In the genomic region with DNA sequence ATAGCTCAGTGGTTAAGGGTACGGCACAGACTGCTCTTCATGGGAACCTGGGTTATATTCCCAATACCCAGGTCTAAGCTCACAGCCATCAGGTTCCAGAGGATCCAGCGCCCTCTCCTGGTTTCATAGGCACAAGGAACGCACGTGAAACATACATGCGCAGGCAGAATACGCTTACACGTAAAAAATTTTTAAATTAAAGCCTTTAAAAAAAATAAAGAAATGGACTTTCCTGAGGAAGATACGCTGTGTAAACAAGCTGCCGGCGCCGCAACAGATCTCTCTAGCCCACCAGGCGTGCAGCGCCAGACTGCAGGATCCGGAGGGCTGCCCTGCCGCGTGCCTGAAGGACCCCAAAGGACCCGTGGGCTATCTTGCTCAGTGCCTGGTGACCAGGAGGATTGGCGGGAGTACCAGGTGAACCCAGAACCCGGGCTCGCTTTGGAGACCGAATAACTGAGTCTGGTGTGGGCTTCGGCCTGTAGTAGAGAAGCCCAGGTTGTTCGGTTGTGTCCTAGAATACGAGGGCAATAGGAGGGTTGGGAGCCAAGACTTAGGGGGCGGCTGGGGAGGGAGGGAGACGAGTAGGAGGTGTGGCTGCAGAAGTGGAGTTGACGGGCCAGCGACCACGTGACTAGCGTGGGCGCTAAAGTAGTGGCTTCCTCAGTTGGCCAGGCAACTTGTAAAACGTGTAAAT, we compare ENCODE assay signal across 7 mouse cellular contexts. TPM values are rescaled to one million over a fixed set of nuclear protein-coding genes. Genes with fewer than 3 reads are reported as not detected.
DNase-seq lines count a peak whose midpoint lies in the region; ATAC-seq and TF ChIP-seq lines count a peak whose summit lies in the region.

A gene (plus strand): TSS at position 359 of the 697 bp plus-strand sequence.

- TF ChIP-seq CTCF in kidney, adult 2 months (conservative IDR thresholded peaks at IDR 0.05; ENCODE audit: insufficient read depth, insufficient read length, low read depth, low read length): peak; percentile 79
- peak; percentile 33; the same call in 1 of the 2 replicates for TF ChIP-seq CTCF in spleen, adult 2 months (IDR thresholded peaks at IDR 0.05; ENCODE audit: extremely low read depth, insufficient read depth, insufficient read length, insufficient replicate concordance)

- ATAC-seq in embryonic facial prominence, embryonic 12.5 days (ENCODE audit: insufficient number of reproducible peaks, insufficient read depth, low FRiP score, low TSS enrichment): peak; percentile 97
- peak; percentile 97 for ATAC-seq in limb, embryonic 12.5 days (ENCODE audit: insufficient number of reproducible peaks, insufficient read depth, low FRiP score, low TSS enrichment, low read depth)
- ATAC-seq in midbrain, embryonic 15.5 days (replicated peaks): peak; percentile 98

- DNase-seq in adrenal gland, postnatal 25 days: peak; percentile 85
- peak; percentile 86 to 93 for DNase-seq in heart, adult 18-20 months
- peak; percentile 90 for DNase-seq in kidney, adult 2 months
- peak; percentile 79 to 81 for DNase-seq in spleen, adult 2 months (ENCODE audit: low read depth in 1 of 2, low spot score in 2 of 2)

- H3K27me3 ChIP-seq in embryonic facial prominence, embryonic 12.5 days: no peaks in the 10 kb centered on the region
- no peaks in the 10 kb centered on the region for H3K27me3 ChIP-seq in kidney, adult 2 months (replicated peaks; ENCODE audit: control insufficient read depth, insufficient read depth, low read length)
- H3K27me3 ChIP-seq in limb, embryonic 12.5 days: no peaks in the 10 kb centered on the region
- no peaks in the 10 kb centered on the region for H3K27me3 ChIP-seq in midbrain, embryonic 15.5 days (replicated peaks)
- H3K27me3 ChIP-seq in spleen, adult 2 months (ENCODE audit: control insufficient read depth, insufficient read depth, low read length): no peaks in the 10 kb centered on the region

- peaks cover 27% of the 10 kb centered on the region for H3K36me3 ChIP-seq in embryonic facial prominence, embryonic 12.5 days
- H3K36me3 ChIP-seq in kidney, adult 2 months (ENCODE audit: control insufficient read depth, insufficient read depth, low read length): no peaks in the 10 kb centered on the region
- H3K36me3 ChIP-seq in limb, embryonic 12.5 days: peaks cover 32% of the 10 kb centered on the region
- H3K36me3 ChIP-seq in midbrain, embryonic 15.5 days (replicated peaks): peaks cover 1% of the 10 kb centered on the region; the same call in 1 of the 2 replicates
- no peaks in the 10 kb centered on the region for H3K36me3 ChIP-seq in spleen, adult 2 months (ENCODE audit: control insufficient read depth, insufficient read depth, low read length)

- H3K4me2 ChIP-seq in embryonic facial prominence, embryonic 12.5 days (replicated peaks): peak within 1 kb of the TSS; percentile 88
- H3K4me2 ChIP-seq in limb, embryonic 12.5 days: peak within 1 kb of the TSS; percentile 84
- H3K4me2 ChIP-seq in midbrain, embryonic 15.5 days: peak within 1 kb of the TSS; percentile 86

- no peaks in the 10 kb centered on the region for H3K9me3 ChIP-seq in embryonic facial prominence, embryonic 12.5 days
- H3K9me3 ChIP-seq in limb, embryonic 12.5 days: no peaks in the 10 kb centered on the region
- no peaks in the 10 kb centered on the region for H3K9me3 ChIP-seq in midbrain, embryonic 15.5 days

- H3K4me1 ChIP-seq in embryonic facial prominence, embryonic 12.5 days: peaks cover 5% of the 10 kb centered on the region
- 0 out of 2 replicates have a peak, but pooled peaks cover 4% of the 10 kb centered on the region for H3K4me1 ChIP-seq in kidney, adult 2 months (ENCODE audit: control insufficient read depth, insufficient read depth, low read length)
- peaks cover 7% of the 10 kb centered on the region for H3K4me1 ChIP-seq in limb, embryonic 12.5 days (replicated peaks)
- peaks cover 14% of the 10 kb centered on the region for H3K4me1 ChIP-seq in midbrain, embryonic 15.5 days
- peaks cover 7% of the 10 kb centered on the region for H3K4me1 ChIP-seq in spleen, adult 2 months (ENCODE audit: control insufficient read depth, insufficient read depth, insufficient read length)

- H3K9ac ChIP-seq in embryonic facial prominence, embryonic 12.5 days: peak within 1 kb of the TSS; percentile 67
- H3K9ac ChIP-seq in limb, embryonic 12.5 days (replicated peaks): peak within 1 kb of the TSS; percentile 71
- H3K9ac ChIP-seq in midbrain, embryonic 15.5 days: peak within 1 kb of the TSS; percentile 53

- H3K4me3 ChIP-seq in embryonic facial prominence, embryonic 12.5 days: peak within 1 kb of the TSS; percentile 64
- H3K4me3 ChIP-seq in kidney, adult 2 months (ENCODE audit: insufficient read depth, low read depth, low read length): peak within 1 kb of the TSS; percentile 78
- peak within 1 kb of the TSS; percentile 61 for H3K4me3 ChIP-seq in limb, embryonic 12.5 days (replicated peaks)
- peak within 1 kb of the TSS; percentile 56 for H3K4me3 ChIP-seq in midbrain, embryonic 15.5 days
- peak within 1 kb of the TSS; percentile 81 for H3K4me3 ChIP-seq in spleen, adult 2 months (ENCODE audit: extremely low read depth, insufficient read depth, insufficient read length)

- WGBS in embryonic facial prominence, embryonic 12.5 days: 0% methylated on average over 32 of the region's 32 CpGs
- under 1% methylated on average over 32 of the region's 32 CpGs for WGBS in kidney, adult 2 months
- under 1% methylated on average over 32 of the region's 32 CpGs for WGBS in limb, embryonic 12.5 days
- WGBS in midbrain, embryonic 15.5 days: under 1% methylated on average over 32 of the region's 32 CpGs
- WGBS in spleen, adult 2 months: under 1% methylated on average over 32 of the region's 32 CpGs

- TF ChIP-seq POLR2A in kidney, adult 2 months (IDR thresholded peaks at IDR 0.05; ENCODE audit: low read depth, low read length): no peak
- no peak; the same call in 1 of the 2 replicates for TF ChIP-seq POLR2A in spleen, adult 2 months (IDR thresholded peaks at IDR 0.05; ENCODE audit: low read depth, low read length)

- H3K27ac ChIP-seq in embryonic facial prominence, embryonic 12.5 days: peak within 1 kb of the TSS; percentile 72
- H3K27ac ChIP-seq in kidney, adult 2 months (ENCODE audit: insufficient read depth, low read depth, low read length): peak within 1 kb of the TSS; percentile 80
- peak within 1 kb of the TSS; percentile 75 for H3K27ac ChIP-seq in limb, embryonic 12.5 days
- peak within 1 kb of the TSS; percentile 83 for H3K27ac ChIP-seq in midbrain, embryonic 15.5 days
- peak within 1 kb of the TSS; percentile 75 for H3K27ac ChIP-seq in spleen, adult 2 months (ENCODE audit: insufficient read depth, low read length)

RNA-seq across cellular contexts. Expression of the gene that starts here (rescaled TPM):
- total RNA-seq in adrenal gland, postnatal 25 days (2021): 23.1 and 32.1 TPM in 2 replicates
- polyA plus RNA-seq in embryonic facial prominence, embryonic 12.5 days (2016; fragmentation: Nextera tagmentation; extraction: Ambion mirVana): 75.1 and 79.7 TPM in 2 replicates
- total RNA-seq in heart, adult 18-20 months (2021): 10 to 100 TPM; 23.4 to 25.3 TPM
- 36.5 and 38.6 TPM in 2 replicates for polyA plus RNA-seq in kidney, adult 2 months (2012; rRNA removed)
- polyA plus RNA-seq in limb, embryonic 12.5 days (2016; fragmentation: Nextera tagmentation; extraction: Ambion mirVana): 77.0 and 80.5 TPM in 2 replicates
- polyA plus RNA-seq in midbrain, embryonic 15.5 days (2015; fragmentation: Nextera tagmentation; extraction: Ambion mirVana): 59.4 and 68.3 TPM in 2 replicates
- 9.4 and 10.0 TPM in 2 replicates for polyA plus RNA-seq in spleen, adult 2 months (2012; rRNA removed)

Comparison
In these comparisons a context has a peak if more than half of its experiments do, and no peak if none do; other contexts are left out.
1. Peak in every context shown above with its lines: DNase-seq, ATAC-seq, H3K4me3 ChIP-seq and H3K27ac ChIP-seq.